Mouse (Mus musculus): Measurements from ENCODE around the gene Retreg3.

- TF ChIP-seq CTCF (IDR thresholded peaks at IDR 0.05; ENCODE audit: extremely low read depth, insufficient read depth, insufficient read length, insufficient replicate concordance): no peak
- TF ChIP-seq POLR2A (IDR thresholded peaks at IDR 0.05; ENCODE audit: low read depth, low read length): no peak
These were observed 69.3 kb downstream of the Retreg3 start for GRCm38 (mm10) chr11:101050359-101050758.
